Mouse (Mus musculus): ENCODE measurements around the gene Zswim3.

- TF ChIP-seq GATA1 (IDR thresholded peaks at IDR 0.05; ENCODE audit: low read depth, low read length) (no peak), POLR2A (IDR thresholded peaks at IDR 0.05; ENCODE audit: control insufficient read depth in 1 of 2, insufficient read depth in 1 of 2, low read depth in 1 of 2, low read length in 2 of 2, poor library complexity in 1 of 2) (no peak), CTCF (IDR thresholded peaks at IDR 0.05 in 2 of 3, conservative IDR thresholded peaks at IDR 0.05 in 1 of 3; ENCODE audit: control insufficient read depth in 1 of 3, insufficient read depth in 1 of 3, low read depth in 2 of 3, low read length in 3 of 3, poor library complexity in 1 of 3, severe bottlenecking in 1 of 3) (no peak), CHD1 (IDR thresholded peaks at IDR 0.05; ENCODE audit: low read depth, low read length) (no peak), E2F4 (IDR thresholded peaks at IDR 0.05; ENCODE audit: borderline replicate concordance, low read depth, low read length) (no peak), MAX (IDR thresholded peaks at IDR 0.05; ENCODE audit: low read length) (no peak), RCOR1 (IDR thresholded peaks at IDR 0.05; ENCODE audit: low read depth, low read length) (no peak), TAL1 (IDR thresholded peaks at IDR 0.05; ENCODE audit: low read length) (no peak), EP300 (IDR thresholded peaks at IDR 0.05; ENCODE audit: low read depth in 1 of 2, low read length in 2 of 2) (no peak), TBP (IDR thresholded peaks at IDR 0.05; ENCODE audit: low read depth, low read length) (no peak), ZC3H11A (IDR thresholded peaks at IDR 0.05; ENCODE audit: low read depth, low read length) (no peak)
These were observed 39.1 kb upstream of the Zswim3 start for GRCm38 (mm10) chr2:164765841-164766240.

Data from MEL (cell line).